Mouse (Mus musculus): ENCODE measurements around the gene Arv1. TPM values are rescaled to one million over a fixed set of nuclear protein-coding genes. Genes with fewer than 3 reads are reported as not detected.

Arv1 gene
- total and polyA plus RNA-seq, 3 experiments = 9.7 to 22.0 (median 11.9) TPM

GRCm38 (mm10) chr8:124695424-124696100 is 26.4 kb upstream of the Arv1 start:
- Histone ChIP-seq H3K4me3 (replicated peaks in 1 of 3; ENCODE audit: low read depth in 2 of 3, low read length in 2 of 3, poor library complexity in 1 of 3) (no peak overlapping the region), H3K4me1 (ENCODE audit: control insufficient read depth in 1 of 2, insufficient read depth in 2 of 2) (peaks cover 3 to 8% of the 10 kb centered on the region in 2 experiments; a peak in 3 of 4 replicates), H3K79me2 (replicated peaks; ENCODE audit: control insufficient read depth, extremely low read depth, insufficient read depth, poor library complexity, severe bottlenecking) (no peaks in the 10 kb centered on the region), H3K4me2 (ENCODE audit: insufficient read depth, low read depth, poor library complexity, severe bottlenecking) (no peak overlapping the region), H3K27me3 (replicated peaks) (no peaks in the 10 kb centered on the region), H3K9ac (ENCODE audit: insufficient read depth, low read depth) (no peak overlapping the region), H3K9me3 (replicated peaks; ENCODE audit: low read length) (no peaks in the 10 kb centered on the region), H3K27ac (ENCODE audit: insufficient read depth, low read depth) (no peak overlapping the region), H3K36me3 (replicated peaks in 1 of 2; ENCODE audit: control insufficient read depth in 1 of 2, insufficient read depth in 1 of 2, low read length in 1 of 2) (peaks cover 56 to 90% of the 10 kb centered on the region in 2 experiments)
- TF ChIP-seq JUN (IDR thresholded peaks at IDR 0.05; ENCODE audit: insufficient read depth, low read depth, low read length) = no peak
- TF ChIP-seq NELFE (IDR thresholded peaks at IDR 0.05; ENCODE audit: low read depth, low read length) = no peak
- in situ Hi-C loops (cut with MboI; ENCODE audit: low pct_ligation_motif_present, low pct_unique_long_range_greater_than_20kb, low sequenced_read_pairs) (no loop called here), dilution Hi-C loops (cut with MboI; ENCODE audit: extremely low pct_ligation_motif_present, extremely low pct_unique_long_range_greater_than_20kb, low sequenced_read_pairs) (no loop called here)
- DNase-seq (ENCODE audit: extremely low read depth) = no peak

GRCm38 (mm10) chr8:124700271-124700670 is 21.7 kb upstream of the Arv1 start:
- Histone ChIP-seq H3K4me1 (ENCODE audit: control insufficient read depth in 1 of 2, insufficient read depth in 2 of 2) (peaks cover 8 to 23% of the 10 kb centered on the region in 2 experiments), H3K4me3 (replicated peaks in 1 of 3; ENCODE audit: low read depth in 2 of 3, low read length in 2 of 3, poor library complexity in 1 of 3) (no peak overlapping the region), H3K27me3 (replicated peaks) (no peaks in the 10 kb centered on the region), H3K27ac (ENCODE audit: insufficient read depth, low read depth) (peak overlapping the region; percentile 26; the same call in 1 of the 2 replicates), H3K79me2 (replicated peaks; ENCODE audit: control insufficient read depth, extremely low read depth, insufficient read depth, poor library complexity, severe bottlenecking) (no peaks in the 10 kb centered on the region), H3K9me3 (replicated peaks; ENCODE audit: low read length) (no peaks in the 10 kb centered on the region), H3K36me3 (replicated peaks in 1 of 2; ENCODE audit: control insufficient read depth in 1 of 2, insufficient read depth in 1 of 2, low read length in 1 of 2) (peaks cover 45 to 83% of the 10 kb centered on the region in 2 experiments), H3K9ac (ENCODE audit: insufficient read depth, low read depth) (no peak overlapping the region), H3K4me2 (ENCODE audit: insufficient read depth, low read depth, poor library complexity, severe bottlenecking) (no peak overlapping the region)
- dilution Hi-C loops (cut with MboI; ENCODE audit: extremely low pct_ligation_motif_present, extremely low pct_unique_long_range_greater_than_20kb, low sequenced_read_pairs) = no loop called here
- DNase-seq (ENCODE audit: extremely low read depth) = no peak
- in situ Hi-C loops (cut with MboI; ENCODE audit: low pct_ligation_motif_present, low pct_unique_long_range_greater_than_20kb, low sequenced_read_pairs) = no loop called here
- TF ChIP-seq JUN (IDR thresholded peaks at IDR 0.05; ENCODE audit: insufficient read depth, low read depth, low read length) (no peak), GABPA (IDR thresholded peaks at IDR 0.05; ENCODE audit: insufficient replicate concordance, low read depth, low read length) (no peak), MXI1 (IDR thresholded peaks at IDR 0.05; ENCODE audit: low read depth, low read length) (no peak), SMC3 (IDR thresholded peaks at IDR 0.05; ENCODE audit: low read depth, low read length) (no peak), ELF1 (IDR thresholded peaks at IDR 0.05; ENCODE audit: low read depth, low read length) (no peak), MYC (IDR thresholded peaks at IDR 0.05; ENCODE audit: low read depth, low read length) (no peak), SIN3A (IDR thresholded peaks at IDR 0.05; ENCODE audit: low read length) (no peak), CTCF (conservative IDR thresholded peaks at IDR 0.05 in 1 of 2, IDR thresholded peaks at IDR 0.05 in 1 of 2; ENCODE audit: low read depth in 2 of 2, low read length in 2 of 2) (no peak), ZNF384 (IDR thresholded peaks at IDR 0.05; ENCODE audit: low read depth, low read length) (no peak), ZMIZ1 (IDR thresholded peaks at IDR 0.05; ENCODE audit: low read depth, low read length) (no peak), BHLHE40 (IDR thresholded peaks at IDR 0.05; ENCODE audit: low read depth, low read length) (no peak), PAX5 (IDR thresholded peaks at IDR 0.05; ENCODE audit: low read length) (no peak), CHD2 (IDR thresholded peaks at IDR 0.05; ENCODE audit: low read length) (no peak), CHD1 (IDR thresholded peaks at IDR 0.05; ENCODE audit: low read depth, low read length) (no peak), RCOR1 (conservative IDR thresholded peaks at IDR 0.05; ENCODE audit: low read depth, low read length) (no peak), EP300 (IDR thresholded peaks at IDR 0.05; ENCODE audit: low read length) (no peak)

Measured in CH12.LX (cell line).